Mouse (Mus musculus): ENCODE results near the gene 9430007A20Rik.
"Not testable (repeated sequence)": the region's sequence is repeated elsewhere in the genome, so short reads cannot be mapped to it uniquely, and the experiment has no call there.

9430007A20Rik gene

DNA sequence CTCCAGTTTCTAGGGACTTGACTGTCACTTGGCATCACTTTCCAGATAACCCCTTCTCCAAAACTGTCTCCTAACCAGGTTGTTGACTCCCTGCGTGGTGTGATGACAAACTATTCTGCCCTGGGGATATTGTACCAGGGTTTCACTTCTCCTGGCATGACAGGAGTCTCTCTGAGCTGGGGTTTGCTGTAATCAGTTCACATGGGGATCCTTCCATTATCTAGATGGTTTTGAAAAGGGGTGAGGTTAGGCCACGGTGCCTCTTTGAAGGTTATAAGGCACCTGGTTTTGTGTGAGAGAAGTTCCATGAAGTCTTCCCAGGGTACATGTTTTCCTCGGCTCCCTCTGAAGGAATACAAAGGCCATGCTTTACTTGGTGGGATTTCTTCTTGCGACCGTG lies at the start of gene 9430007A20Rik:
Gene 9430007A20Rik, plus strand, starts transcription at position 301 of the 400 bp plus-strand sequence.
- no peak for DNase-seq

- DNase-seq = no peak
Observed at GRCm38 (mm10) chr4:144493331-144493730, 26.3 kb upstream of the 9430007A20Rik start.

GRCm38 (mm10) chr4:144506518-144506917 lies 13.1 kb upstream of the 9430007A20Rik start:
- no peak for DNase-seq

DNA sequence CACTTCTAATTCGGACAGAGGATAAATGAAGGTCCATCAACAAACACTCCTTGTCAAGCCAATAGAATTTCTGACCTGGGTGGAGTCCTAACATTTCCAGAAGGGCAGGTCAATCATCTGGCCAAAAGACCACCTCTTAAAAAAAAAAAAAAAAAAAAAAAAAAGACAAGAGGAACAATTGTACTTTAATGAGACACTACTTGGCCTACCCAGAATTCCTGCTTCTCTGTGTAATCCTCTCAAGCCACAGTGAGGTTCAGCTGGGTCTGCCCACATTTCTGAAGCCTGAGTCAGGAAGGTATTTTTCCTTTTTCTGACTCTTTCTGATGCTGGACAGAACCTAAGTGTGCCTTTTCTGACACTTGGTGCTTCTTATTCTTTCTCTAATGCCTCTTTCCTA lies 25.1 kb downstream of the 9430007A20Rik start:
- no peak for DNase-seq

GRCm38 (mm10) chr4:144545339-144545738 lies 25.7 kb downstream of the 9430007A20Rik start:
- DNase-seq = not testable (repeated sequence)

DNA sequence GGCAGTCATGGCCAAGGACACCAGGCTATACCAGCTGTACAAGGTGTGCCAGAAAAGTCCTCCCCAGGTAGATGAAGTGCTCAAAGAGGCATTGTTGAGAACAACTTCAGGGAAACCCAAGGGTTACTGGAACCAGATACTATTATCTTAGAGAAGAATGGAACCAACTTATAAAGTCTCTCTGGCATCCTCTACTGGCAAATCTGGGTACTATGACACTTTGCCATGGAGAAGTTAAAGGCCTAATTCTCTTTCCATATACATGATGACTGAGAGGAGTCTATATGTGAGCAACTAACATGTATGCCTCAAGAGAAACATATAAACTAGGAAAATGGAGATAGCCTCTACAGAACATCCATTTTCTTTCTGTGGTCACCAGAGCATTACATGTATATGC lies 31.5 kb downstream of the 9430007A20Rik start:
- DNase-seq = no peak

DNA sequence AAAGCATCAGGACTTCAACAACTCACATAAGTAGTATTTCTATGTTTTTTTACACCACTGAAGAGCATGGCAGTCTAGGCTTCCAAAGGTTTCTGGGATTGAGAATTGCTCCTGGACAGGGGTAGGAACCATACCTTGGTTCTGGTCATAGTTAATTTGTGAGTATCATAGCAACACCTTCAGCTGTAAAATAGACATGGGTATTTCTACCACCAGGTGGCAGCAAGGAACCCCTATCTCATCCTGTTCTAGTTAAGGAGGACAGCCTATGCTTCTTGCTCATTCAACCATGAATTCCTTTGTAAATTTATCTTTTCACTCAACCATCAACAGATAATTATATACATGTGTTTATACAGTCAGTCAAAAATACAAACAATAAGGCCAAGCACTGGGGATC lies 40.2 kb downstream of the 9430007A20Rik start:
- no peak for DNase-seq

DNA sequence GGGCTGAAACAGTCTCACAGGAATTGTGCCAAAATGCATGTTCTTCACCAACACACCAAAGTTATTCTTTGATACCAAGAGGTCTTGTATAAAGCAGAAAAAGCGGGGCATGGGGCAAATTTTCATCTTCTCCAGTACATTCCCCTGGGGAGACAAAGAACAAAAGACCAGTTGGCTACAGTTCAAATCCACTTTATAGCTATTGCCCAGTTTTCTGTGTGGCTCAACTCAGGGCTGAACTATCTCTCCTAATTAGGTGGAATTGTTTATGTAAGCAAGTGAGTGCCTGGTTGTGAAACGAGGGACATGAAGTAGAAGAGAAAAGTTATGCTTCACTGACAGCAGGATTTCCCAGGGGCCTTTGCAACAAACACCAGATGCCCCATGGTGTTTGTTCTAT lies 41.6 kb downstream of the 9430007A20Rik start:
- no peak for DNase-seq

- no peak for DNase-seq
Observed at GRCm38 (mm10) chr4:144565034-144565433, 45.4 kb downstream of the 9430007A20Rik start, which contains the start of gene Gm13124. Gm13124 (minus strand) TSS chr4:144565134.

DNA sequence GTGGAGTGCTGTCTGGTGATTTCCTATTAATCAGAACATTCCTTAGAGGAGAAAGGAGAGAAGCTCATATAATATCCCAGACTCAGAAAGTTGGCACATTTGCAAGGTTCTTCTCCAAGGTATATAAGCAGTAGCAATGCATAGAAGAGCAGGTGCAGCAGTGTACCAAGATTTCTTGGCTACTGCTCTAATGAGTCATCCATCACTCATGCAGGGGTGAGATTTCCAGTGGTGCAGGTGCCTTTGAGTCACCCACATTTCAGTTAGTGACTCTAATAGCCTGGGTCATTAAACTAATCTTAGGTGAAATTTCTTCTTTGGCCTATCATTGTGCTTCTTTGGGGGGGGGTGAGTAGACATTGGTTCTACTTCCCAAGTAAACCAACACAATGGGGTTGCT lies 48.1 kb downstream of the 9430007A20Rik start:
- no peak for DNase-seq

Measured in layer of hippocampus, adult 9-11 months (tissue).